Mouse (Mus musculus) lung, postnatal 4 days (tissue): Measurements from ENCODE around the gene Gm7030.
"Not testable (repeated sequence)": the region's sequence is repeated elsewhere in the genome, so short reads cannot be mapped to it uniquely, and the experiment has no call there.

Experiments
- DNase-seq, 2 experiments: peaks; one replicate each; pipeline ENCODE4 v3.0.0; 2021

Gm7030 gene

GRCm38 (mm10) chr17:36128968-36129817 lies at the start of gene Gm7030:
TSS of gene Gm7030 (minus strand) at chr17:36129425.
- DNase-seq, result peak in 1 of 2 experiments; percentile 31

GRCm38 (mm10) chr17:36178938-36179337 lies 49.7 kb upstream of the Gm7030 start:
- DNase-seq, result peak in 1 of 2 experiments; percentile 40

GRCm38 (mm10) chr17:36176132-36176531 lies 46.9 kb upstream of the Gm7030 start:
- not testable (repeated sequence) for DNase-seq

GRCm38 (mm10) chr17:36170287-36170814 lies 41.1 kb upstream of the Gm7030 start:
- DNase-seq, result no peak

GRCm38 (mm10) chr17:36169753-36170152 lies 40.5 kb upstream of the Gm7030 start:
- no peak for DNase-seq

- not testable (repeated sequence) for DNase-seq
These were observed 39.9 kb upstream of the Gm7030 start for GRCm38 (mm10) chr17:36169094-36169493.

- DNase-seq, result no peak
These were observed 38.9 kb upstream of the Gm7030 start, which contains the start of gene Gm8909 for GRCm38 (mm10) chr17:36168039-36168652. TSS of gene Gm8909 (minus strand) at chr17:36168537.

- no peak for DNase-seq
These were observed 38.2 kb upstream of the Gm7030 start for GRCm38 (mm10) chr17:36167306-36168038.

GRCm38 (mm10) chr17:36166901-36167300 lies 37.7 kb upstream of the Gm7030 start:
- DNase-seq, result not testable (repeated sequence)

GRCm38 (mm10) chr17:36161129-36162051 lies 32.2 kb upstream of the Gm7030 start:
- DNase-seq, result peak in 1 of 2 experiments; percentile 4

GRCm38 (mm10) chr17:36158264-36158663 lies 29.0 kb upstream of the Gm7030 start:
- DNase-seq, result not testable (repeated sequence)

- DNase-seq, result not testable (repeated sequence)
These were observed 28.6 kb upstream of the Gm7030 start for GRCm38 (mm10) chr17:36157782-36158181.

- DNase-seq, result peak in 1 of 2 experiments; percentile 34
These were observed 25.3 kb upstream of the Gm7030 start for GRCm38 (mm10) chr17:36154271-36155149.

- not testable (repeated sequence) for DNase-seq
These were observed 22.0 kb upstream of the Gm7030 start for GRCm38 (mm10) chr17:36151200-36151599.

- DNase-seq, result not testable (repeated sequence)
These were observed 19.2 kb upstream of the Gm7030 start for GRCm38 (mm10) chr17:36148468-36148867.

GRCm38 (mm10) chr17:36146937-36147336 lies 17.7 kb upstream of the Gm7030 start:
- not testable (repeated sequence) for DNase-seq

- DNase-seq, result not testable (repeated sequence)
These were observed 16.6 kb upstream of the Gm7030 start for GRCm38 (mm10) chr17:36145861-36146156.

GRCm38 (mm10) chr17:36145111-36145860 lies 16.1 kb upstream of the Gm7030 start:
- DNase-seq, result no peak

- not testable (repeated sequence) for DNase-seq
These were observed 7.1 kb upstream of the Gm7030 start for GRCm38 (mm10) chr17:36136299-36136848.
